Mouse (Mus musculus) lung, embryonic 15.5 days (tissue): ENCODE measurements around the gene Fkbp1a. TPM values are rescaled to one million over a fixed set of nuclear protein-coding genes. Genes with fewer than 3 reads are reported as not detected.
A peak's percentile ranks its signal among the peaks of the same experiment; 100 is the strongest.

Experiments used
- ATAC-seq: fragments of 200-750 bp; cut with Nextera tagmentation; 2 replicates; pipeline ENCODE4 v1.8.0; 2017; ENCODE audit warnings: moderate number of reproducible peaks, borderline replicate concordance; ENCODE audit not compliant: low FRiP score, low TSS enrichment; ENCODE audit errors: extremely low read depth
- H3K27ac ChIP-seq: fragments of 300-500 bp; sonication (generic); 2 replicates; pipeline ENCODE4 v1.5.1; 2015; ENCODE audit warnings: moderate library complexity, mild to moderate bottlenecking, inconsistent platforms
- H3K27me3 ChIP-seq: fragments of 300-500 bp; sonication (generic); 2 replicates; pipeline ENCODE4 v1.6.1; 2015; ENCODE audit warnings: inconsistent platforms
- H3K36me3 ChIP-seq: fragments of 300-500 bp; sonication (generic); 2 replicates; pipeline ENCODE4 v1.6.1; 2015; ENCODE audit warnings: inconsistent platforms
- H3K4me1 ChIP-seq: fragments of 300-500 bp; sonication (generic); 2 replicates; pipeline ENCODE4 v1.6.1; 2015; ENCODE audit warnings: inconsistent platforms
- H3K4me2 ChIP-seq: fragments of 300-500 bp; sonication (generic); 2 replicates; pipeline ENCODE4 v1.6.1; 2015; ENCODE audit warnings: inconsistent platforms, mild to moderate bottlenecking, moderate library complexity
- H3K4me3 ChIP-seq: fragments of 300-500 bp; sonication (generic); 2 replicates; pipeline ENCODE4 v1.5.1; 2015; ENCODE audit warnings: mild to moderate bottlenecking, inconsistent platforms
- H3K9ac ChIP-seq: fragments of 300-500 bp; sonication (generic); 2 replicates; pipeline ENCODE4 v1.6.1; 2015; ENCODE audit warnings: inconsistent platforms
- H3K9me3 ChIP-seq: fragments of 300-500 bp; sonication (generic); 2 replicates; pipeline ENCODE4 v1.6.1; 2016; ENCODE audit warnings: inconsistent platforms
- WGBS: fragments of 180-500 bp; shearing (Covaris S2); methylation state at CpG from one replicate; pipeline ENCODE4 v1.1.7; 2015; 5-methylcytosine and 5-hydroxymethylcytosine counted together
- polyA plus RNA-seq: library from polyadenylated mRNA; unstranded; fragments of >200 nt; fragmentation: Nextera tagmentation; extraction: Ambion mirVana; gene quantifications from 2 replicates; pipeline ENCODE4 v1.2.1, GENCODE M21; 2015

The Fkbp1a gene
- polyA plus RNA-seq, 1 experiment from 2014 or later = 781 TPM

- Histone ChIP-seq H3K4me1 (no peaks in the 10 kb centered on the region), H3K9ac (no peak overlapping the region), H3K4me3 (no peak overlapping the region), H3K36me3 (no peaks in the 10 kb centered on the region), H3K27ac (no peak overlapping the region), H3K4me2 (no peak overlapping the region), H3K9me3 (no peaks in the 10 kb centered on the region), H3K27me3 (no peaks in the 10 kb centered on the region)
- 83% methylated on average over 1 of the region's 1 CpGs for WGBS
- ATAC-seq = no peak
Observed at GRCm38 (mm10) chr2:151586807-151587206, 44.5 kb downstream of the Fkbp1a start.

GRCm38 (mm10) chr2:151587306-151587705 is 45.0 kb downstream of the Fkbp1a start:
- Histone ChIP-seq H3K27me3 (no peaks in the 10 kb centered on the region), H3K27ac (no peak overlapping the region), H3K4me2 (no peak overlapping the region), H3K36me3 (no peaks in the 10 kb centered on the region), H3K4me3 (no peak overlapping the region), H3K9ac (no peak overlapping the region), H3K9me3 (no peaks in the 10 kb centered on the region), H3K4me1 (no peaks in the 10 kb centered on the region)
- no peak for ATAC-seq
- 52% methylated on average over 9 of the region's 9 CpGs for WGBS

- 59% methylated on average over 2 of the region's 2 CpGs for WGBS
- Histone ChIP-seq H3K27ac (no peak overlapping the region), H3K4me1 (peaks cover 14% of the 10 kb centered on the region; the same call in 1 of the 2 replicates), H3K27me3 (no peaks in the 10 kb centered on the region), H3K36me3 (no peaks in the 10 kb centered on the region), H3K4me2 (no peak overlapping the region), H3K4me3 (no peak overlapping the region), H3K9me3 (no peaks in the 10 kb centered on the region), H3K9ac (no peak overlapping the region)
- ATAC-seq = no peak
Observed at GRCm38 (mm10) chr2:151598068-151598467, 55.8 kb downstream of the Fkbp1a start.

GRCm38 (mm10) chr2:151602106-151602505 is 59.8 kb downstream of the Fkbp1a start:
- H3K36me3 ChIP-seq = no peaks in the 10 kb centered on the region
- no peak overlapping the region for H3K9ac ChIP-seq
- H3K4me3 ChIP-seq = no peak overlapping the region
- no peaks in the 10 kb centered on the region for H3K27me3 ChIP-seq
- no peak for ATAC-seq
- H3K27ac ChIP-seq = peak overlapping the region; percentile 75; the same call in 1 of the 2 replicates
- peaks cover 20% of the 10 kb centered on the region for H3K4me1 ChIP-seq
- H3K4me2 ChIP-seq = no peak overlapping the region
- 45% methylated on average over 4 of the region's 4 CpGs for WGBS
- H3K9me3 ChIP-seq = no peaks in the 10 kb centered on the region

- 33% methylated on average over 4 of the region's 4 CpGs for WGBS
- Histone ChIP-seq H3K36me3 (no peaks in the 10 kb centered on the region), H3K27me3 (no peaks in the 10 kb centered on the region), H3K4me2 (no peak overlapping the region), H3K9ac (no peak overlapping the region), H3K4me1 (peaks cover 20% of the 10 kb centered on the region), H3K9me3 (no peaks in the 10 kb centered on the region), H3K4me3 (no peak overlapping the region), H3K27ac (peak overlapping the region; percentile 75)
- no peak for ATAC-seq
Observed at GRCm38 (mm10) chr2:151603630-151604029, 61.3 kb downstream of the Fkbp1a start.

- H3K9ac ChIP-seq = no peak overlapping the region
- no peaks in the 10 kb centered on the region for H3K27me3 ChIP-seq
- H3K4me1 ChIP-seq = peaks cover 20% of the 10 kb centered on the region
- peak overlapping the region; percentile 75 for H3K27ac ChIP-seq
- no peak overlapping the region for H3K4me3 ChIP-seq
- peak; percentile 78 for ATAC-seq
- peak overlapping the region; percentile 21 for H3K4me2 ChIP-seq
- H3K36me3 ChIP-seq = no peaks in the 10 kb centered on the region
- WGBS = 23% methylated on average over 11 of the region's 11 CpGs
- no peaks in the 10 kb centered on the region for H3K9me3 ChIP-seq
Observed at GRCm38 (mm10) chr2:151605437-151605987, 63.2 kb downstream of the Fkbp1a start.

GRCm38 (mm10) chr2:151608435-151608834 is 66.2 kb downstream of the Fkbp1a start:
- peaks cover 4% of the 10 kb centered on the region; the same call in 1 of the 2 replicates for H3K4me1 ChIP-seq
- WGBS = 100% methylated on average over 1 of the region's 1 CpGs

GRCm38 (mm10) chr2:151609974-151610373 is 67.7 kb downstream of the Fkbp1a start:
- H3K27me3 ChIP-seq = no peaks in the 10 kb centered on the region
- H3K4me1 ChIP-seq = peaks cover 3% of the 10 kb centered on the region; the same call in 1 of the 2 replicates
- no peak overlapping the region for H3K4me3 ChIP-seq
- no peak for ATAC-seq
- H3K9ac ChIP-seq = no peak overlapping the region
- no peaks in the 10 kb centered on the region for H3K9me3 ChIP-seq
- WGBS = 15% methylated on average over 3 of the region's 3 CpGs
- no peak overlapping the region for H3K4me2 ChIP-seq
- no peaks in the 10 kb centered on the region for H3K36me3 ChIP-seq
- no peak overlapping the region for H3K27ac ChIP-seq

More at GRCm38 (mm10) chr2:151608435-151608834, 66.2 kb downstream of the Fkbp1a start:
- no peak overlapping the region for H3K4me2 ChIP-seq
- no peaks in the 10 kb centered on the region for H3K9me3 ChIP-seq
- H3K27me3 ChIP-seq = no peaks in the 10 kb centered on the region
- H3K9ac ChIP-seq = no peak overlapping the region
- ATAC-seq = no peak
- no peak overlapping the region for H3K4me3 ChIP-seq
- H3K36me3 ChIP-seq = no peaks in the 10 kb centered on the region
- no peak overlapping the region for H3K27ac ChIP-seq

Other genes starting within 250 kb of the Fkbp1a start
- gene 4921509C19Rik, start 66.3 kb upstream of the Fkbp1a start, polyA plus RNA-seq = not detected in 2 replicates
- 227 and 235 TPM in 2 replicates for gene Nsfl1c, start 48.3 kb upstream of the Fkbp1a start, polyA plus RNA-seq
- 0.70 and 1.1 TPM in 2 replicates for gene Sdcbp2, start 30.1 kb downstream of the Fkbp1a start, polyA plus RNA-seq
- gene Snph, start 90.1 kb downstream of the Fkbp1a start, polyA plus RNA-seq = 0.60 and 0.64 TPM in 2 replicates
- 0.09 TPM in 1 of 2 replicates, not detected in the other for gene Rad21l, start 126.0 kb downstream of the Fkbp1a start, polyA plus RNA-seq
- gene Tmem74b, start 159.5 kb downstream of the Fkbp1a start, polyA plus RNA-seq = 1.6 and 1.9 TPM in 2 replicates
- gene Psmf1, start 201.7 kb downstream of the Fkbp1a start, polyA plus RNA-seq = 35.7 and 39.0 TPM in 2 replicates